13 mouse cellular contexts compared by ENCODE assay signal in genomic region chr11:4497501-4498118, GRCm38 (mm10). TPM values are rescaled to one million over a fixed set of nuclear protein-coding genes. Genes with fewer than 3 reads are reported as not detected.
DNase-seq lines count a peak whose midpoint lies in the region; ATAC-seq and TF ChIP-seq lines count a peak whose summit lies in the region.
"Had no signal": no experiment of that assay in that cellular context is flagged by ENCODE, and none has a peak within 500 bp of the region (broad histone marks: within the 10 kb centered on the region; RNA-seq: fewer than 3 reads in every experiment).

No protein-coding gene starts in this region.

- no peak for TF ChIP-seq CTCF in ES-Bruce4 (IDR thresholded peaks at IDR 0.05; ENCODE audit: low read depth, low read length)
- TF ChIP-seq CTCF in olfactory bulb, adult 2 months (IDR thresholded peaks at IDR 0.05; ENCODE audit: insufficient read depth, low read depth, low read length): no peak

- no peak for TF ChIP-seq POLR2A in ES-Bruce4 (IDR thresholded peaks at IDR 0.05; ENCODE audit: insufficient read depth, low read length)
- no peak for TF ChIP-seq POLR2A in olfactory bulb, adult 2 months (IDR thresholded peaks at IDR 0.05; ENCODE audit: insufficient read depth, low read depth, low read length)

- no peak overlapping the region for H3K9ac ChIP-seq in ES-Bruce4 (ENCODE audit: low read depth, poor library complexity, severe bottlenecking)
- no peak overlapping the region for H3K9ac ChIP-seq in heart, embryonic 12.5 days
- H3K9ac ChIP-seq: forebrain, postnatal 0 days; heart, embryonic 13.5 days had no signal

- no peak for TF ChIP-seq EP300 in ES-Bruce4 (IDR thresholded peaks at IDR 0.05; ENCODE audit: insufficient read depth, low read depth, low read length)

- intact Hi-C loops in left cerebral cortex, postnatal 10 days (cut with DNase I): no loop called here

- H3K9me3 ChIP-seq in ES-Bruce4 (replicated peaks; ENCODE audit: control insufficient read depth, insufficient read depth, low read length, poor library complexity, severe bottlenecking): no peaks in the 10 kb centered on the region
- no peaks in the 10 kb centered on the region for H3K9me3 ChIP-seq in heart, embryonic 12.5 days (replicated peaks)
- H3K9me3 ChIP-seq: heart, embryonic 13.5 days; limb, embryonic 10.5 days had no signal

- peaks cover 6% of the 10 kb centered on the region for H3K36me3 ChIP-seq in ES-Bruce4 (ENCODE audit: control insufficient read depth, insufficient read depth, low read length, poor library complexity, severe bottlenecking)
- H3K36me3 ChIP-seq in heart, embryonic 12.5 days: peaks cover 64% of the 10 kb centered on the region

- peak overlapping the region; percentile 76; the same call in 1 of the 2 replicates for H3K27ac ChIP-seq in ES-Bruce4 (ENCODE audit: insufficient read depth, low read length)
- peak overlapping the region; percentile 20; the same call in 1 of the 2 replicates for H3K27ac ChIP-seq in olfactory bulb, adult 2 months (ENCODE audit: insufficient read depth, low read depth, low read length)
- H3K27ac ChIP-seq in heart, embryonic 12.5 days (ENCODE audit: poor library complexity, severe bottlenecking): no peak overlapping the region
- H3K27ac ChIP-seq: heart, embryonic 13.5 days; limb, embryonic 10.5 days had no signal

- 55% methylated on average over 10 of the region's 10 CpGs for WGBS in olfactory bulb, adult 2 months
- 79% methylated on average over 10 of the region's 10 CpGs for WGBS in heart, embryonic 12.5 days

- H3K27me3 ChIP-seq in ES-Bruce4 (ENCODE audit: control insufficient read depth, insufficient read depth, low read length, poor library complexity, severe bottlenecking): no peaks in the 10 kb centered on the region
- H3K27me3 ChIP-seq in heart, embryonic 12.5 days (replicated peaks): no peaks in the 10 kb centered on the region
- H3K27me3 ChIP-seq: heart, embryonic 13.5 days had no signal

- no peak overlapping the region for H3K4me2 ChIP-seq in heart, embryonic 12.5 days
- H3K4me2 ChIP-seq: heart, embryonic 13.5 days had no signal

- 0 out of 2 replicates have a peak, but pooled peaks have one; percentile 16 for ATAC-seq in erythroblast, adult 5-6 weeks (replicated peaks; ENCODE audit: low FRiP score, poor library complexity, severe bottlenecking)
- ATAC-seq in heart, embryonic 12.5 days (ENCODE audit: insufficient number of reproducible peaks, low FRiP score): no peak
- ATAC-seq: forebrain, postnatal 0 days had no signal

- H3K4me3 ChIP-seq in ES-Bruce4 (ENCODE audit: low read depth, low read length): no peak overlapping the region
- no peak overlapping the region for H3K4me3 ChIP-seq in olfactory bulb, adult 2 months (ENCODE audit: insufficient read depth, low read depth, low read length)
- no peak overlapping the region for H3K4me3 ChIP-seq in heart, embryonic 12.5 days
- H3K4me3 ChIP-seq: heart, embryonic 13.5 days; limb, embryonic 10.5 days had no signal

- peaks cover 3% of the 10 kb centered on the region for H3K4me1 ChIP-seq in ES-Bruce4 (ENCODE audit: control insufficient read depth, insufficient read depth, low read length)
- H3K4me1 ChIP-seq in olfactory bulb, adult 2 months (ENCODE audit: control insufficient read depth, insufficient read depth, low read length): peaks cover 4% of the 10 kb centered on the region
- H3K4me1 ChIP-seq in heart, embryonic 12.5 days (replicated peaks): no peaks in the 10 kb centered on the region
- H3K4me1 ChIP-seq: limb, embryonic 10.5 days had no signal

- peak; percentile 30 to 49 for DNase-seq in left cerebral cortex, adult 18-20 months (ENCODE audit: low spot score in 2 of 2)
- DNase-seq in left cerebral cortex, postnatal 10 days (ENCODE audit: extremely low spot score in 1 of 2, low spot score in 2 of 2): no peak
- DNase-seq in cerebellum, adult 8-10 months: no peak
- DNase-seq: forebrain, postnatal 0 days; kidney, adult 8-10 months; right cerebral cortex, postnatal 25 days; thymus, adult 2 months had no signal

RNA-seq across cellular contexts. Expression of gene Hormad2, which starts 56.7 kb away (rescaled TPM):
- not detected for total RNA-seq in left cerebral cortex, adult 18-20 months (2021)
- total RNA-seq in left cerebral cortex, postnatal 10 days (2021): not detected
- 3.1 and 3.2 TPM in 2 replicates for polyA plus RNA-seq in ES-Bruce4 (2011; ENCODE audit: insufficient read depth, insufficient read length, low read depth, missing spikeins)
- not detected in 2 replicates for total RNA-seq in erythroblast, adult 5-6 weeks (2015; ENCODE audit: low replicate concordance)
- not detected in 2 replicates for total RNA-seq in erythroblast, adult 5-6 weeks (2017; ENCODE audit: low replicate concordance)
- polyA plus RNA-seq in olfactory bulb, adult 2 months (2012; ENCODE audit: insufficient read depth, insufficient read length, low replicate concordance, missing spikeins): not detected in 2 replicates
- polyA plus RNA-seq in heart, embryonic 12.5 days (2016; fragmentation: Nextera tagmentation; extraction: Ambion mirVana): 0.38 and 0.41 TPM in 2 replicates
- total RNA-seq: forebrain, postnatal 0 days had no signal
- polyA plus RNA-seq: forebrain, postnatal 0 days had no signal

Comparison
In these comparisons a context has a peak if more than half of its experiments do, and no peak if none do; other contexts are left out.
1. DNase-seq: peak in left cerebral cortex, adult 18-20 months (2 of 2); none in left cerebral cortex, postnatal 10 days (0 of 2) and cerebellum, adult 8-10 months (single experiment).